15 mouse cellular contexts compared by ENCODE assay signal in genomic region chr8:122825408-122825807, GRCm38 (mm10). TPM values are rescaled to one million over a fixed set of nuclear protein-coding genes. Genes with fewer than 3 reads are reported as not detected.
DNase-seq lines count a peak whose midpoint lies in the region; ATAC-seq lines count a peak whose summit lies in the region.
"Had no signal": no experiment of that assay in that cellular context is flagged by ENCODE, and none has a peak within 500 bp of the region (broad histone marks: within the 10 kb centered on the region; RNA-seq: fewer than 3 reads in every experiment).

No protein-coding gene starts in this region.

- peak; percentile 49 for ATAC-seq in granulocyte monocyte progenitor cell, adult 5-6 weeks (replicated peaks; ENCODE audit: poor library complexity, severe bottlenecking)
- ATAC-seq in megakaryocyte progenitor cell, adult 5-6 weeks (replicated peaks; ENCODE audit: poor library complexity) = peak; percentile 27
- ATAC-seq: forebrain, embryonic 13.5 days; hindbrain, postnatal 0 days had no signal

- peak; percentile 96 for DNase-seq in 416B (ENCODE audit: low read depth)
- peak; percentile 42 for DNase-seq in MEL-GATA-1-ER (ENCODE audit: extremely low read depth, low read depth)
- DNase-seq in thymus, postnatal 0 days (ENCODE audit: low spot score) = no peak
- DNase-seq in spleen, adult 12 weeks (ENCODE audit: low spot score) = no peak
- DNase-seq: adrenal gland, postnatal 25 days; cerebellum, postnatal 10 days; forebrain, postnatal 0 days; gastrocnemius, postnatal 25 days; heart, adult 11 months; heart, postnatal 10 days; heart, postnatal 4 days had no signal

RNA-seq across cellular contexts. Expression of gene Cdh15, which starts 22.4 kb away (rescaled TPM):
- total RNA-seq in granulocyte monocyte progenitor cell, adult 5-6 weeks (2014; fragmentation: Nextera tagmentation) = not detected in 2 replicates
- total RNA-seq in granulocyte monocyte progenitor cell, adult 5-6 weeks (2017) = not detected in 2 replicates
- total RNA-seq in megakaryocyte progenitor cell, adult 5-6 weeks (2015) = not detected in 2 replicates
- total RNA-seq in megakaryocyte progenitor cell, adult 5-6 weeks (2017) = not detected in 2 replicates
- 0.21 and 0.36 TPM in 2 replicates for polyA plus RNA-seq in thymus, postnatal 0 days (2015; fragmentation: Nextera tagmentation; extraction: Ambion mirVana)

RNA-seq across cellular contexts. Expression of gene Acsf3, which starts 50.1 kb away (rescaled TPM):
- 5.0 and 20.5 TPM in 2 replicates for total RNA-seq in granulocyte monocyte progenitor cell, adult 5-6 weeks (2014; fragmentation: Nextera tagmentation)
- 8.1 and 12.0 TPM in 2 replicates for total RNA-seq in granulocyte monocyte progenitor cell, adult 5-6 weeks (2017)
- 4.5 and 5.5 TPM in 2 replicates for total RNA-seq in megakaryocyte progenitor cell, adult 5-6 weeks (2015)
- 5.7 and 6.6 TPM in 2 replicates for total RNA-seq in megakaryocyte progenitor cell, adult 5-6 weeks (2017)
- polyA plus RNA-seq in thymus, postnatal 0 days (2015; fragmentation: Nextera tagmentation; extraction: Ambion mirVana) = 13.8 and 14.0 TPM in 2 replicates

Comparison
In these comparisons a context has a peak if more than half of its experiments do, and no peak if none do; other contexts are left out.
1. DNase-seq: peak in 416B (single experiment) and MEL-GATA-1-ER (single experiment); none in thymus, postnatal 0 days (single experiment) and spleen, adult 12 weeks (single experiment).